Mouse (Mus musculus) lung, postnatal 36 days (tissue): ENCODE results near the gene Tbc1d8.

ENCODE experiments used
- DNase-seq: peaks from one replicate; pipeline ENCODE4 v3.0.0; 2022; ENCODE audit warnings: mixed read lengths

Gene Tbc1d8

DNA sequence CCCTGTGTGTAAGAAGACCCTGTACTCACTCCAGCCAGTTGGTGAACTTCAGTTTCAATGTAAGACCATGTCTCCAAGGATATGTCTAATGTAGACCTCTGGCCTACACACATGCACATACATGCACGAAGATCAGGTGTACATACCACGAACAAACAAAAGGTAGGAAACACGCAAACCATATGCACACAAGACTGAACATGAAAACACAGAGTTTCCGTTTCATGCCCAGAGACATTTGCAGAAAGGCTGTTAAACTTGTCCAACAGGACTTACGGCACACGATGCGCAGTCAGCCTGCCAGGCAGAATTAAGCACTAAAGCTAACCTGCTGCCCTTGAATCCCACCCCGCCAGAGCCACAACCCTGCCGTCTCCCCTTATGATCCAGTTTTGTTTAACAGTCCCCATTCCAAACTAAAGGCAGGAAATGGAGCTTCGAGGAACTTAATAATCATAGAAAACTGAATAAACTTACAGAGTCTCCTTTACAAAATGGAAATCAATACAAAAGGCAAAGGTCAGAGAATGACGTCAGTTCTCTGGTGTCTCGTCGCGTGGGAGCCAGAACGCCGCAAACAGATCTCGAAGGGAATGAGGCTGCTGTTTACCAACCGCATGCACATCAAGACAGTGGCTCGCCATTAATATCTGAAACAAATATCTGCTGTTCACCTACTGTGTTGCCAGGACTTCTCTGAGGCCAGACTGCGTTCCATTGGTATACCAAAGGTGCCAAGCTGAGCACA is 33.1 kb downstream of the Tbc1d8 start:
- no peak for DNase-seq

DNA sequence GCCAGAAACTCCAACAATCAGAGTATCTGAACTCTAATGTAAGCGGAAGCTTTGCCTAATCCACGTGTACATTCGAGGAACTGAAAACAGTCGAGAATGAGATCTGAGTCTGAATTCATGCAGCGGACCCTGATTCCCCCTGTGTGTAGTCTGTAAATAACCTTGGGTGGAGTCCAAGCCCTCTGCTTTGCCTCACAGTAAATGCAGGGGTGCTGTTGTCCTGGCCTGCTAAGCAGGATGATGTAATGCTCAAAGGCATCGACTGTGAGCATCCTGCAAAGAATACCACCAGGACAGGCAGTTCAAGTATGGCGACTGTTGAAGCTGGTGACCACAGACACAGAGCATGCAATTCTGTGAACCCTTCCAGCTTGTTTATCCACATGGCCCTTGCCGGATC is 34.8 kb downstream of the Tbc1d8 start:
- no peak for DNase-seq

DNA sequence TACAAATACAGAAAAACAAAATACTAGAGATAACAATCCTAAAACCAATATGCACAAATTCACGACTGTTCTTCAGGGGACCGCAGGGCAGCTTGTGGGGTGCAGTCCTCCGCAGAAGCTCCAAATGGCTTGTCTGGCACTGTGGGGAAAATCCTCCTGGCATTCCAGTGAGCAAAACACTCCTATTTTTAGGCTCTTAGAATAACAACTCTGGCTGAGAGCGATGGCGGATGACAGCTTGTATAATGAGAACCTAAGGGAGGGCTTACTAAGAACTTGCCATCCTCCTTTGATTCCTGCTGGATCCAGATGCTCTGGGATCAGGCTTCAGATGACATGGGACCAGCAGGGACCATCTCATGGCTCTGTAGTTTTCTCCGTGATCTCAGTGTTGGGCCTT is 36.9 kb downstream of the Tbc1d8 start:
- DNase-seq: no peak

DNA sequence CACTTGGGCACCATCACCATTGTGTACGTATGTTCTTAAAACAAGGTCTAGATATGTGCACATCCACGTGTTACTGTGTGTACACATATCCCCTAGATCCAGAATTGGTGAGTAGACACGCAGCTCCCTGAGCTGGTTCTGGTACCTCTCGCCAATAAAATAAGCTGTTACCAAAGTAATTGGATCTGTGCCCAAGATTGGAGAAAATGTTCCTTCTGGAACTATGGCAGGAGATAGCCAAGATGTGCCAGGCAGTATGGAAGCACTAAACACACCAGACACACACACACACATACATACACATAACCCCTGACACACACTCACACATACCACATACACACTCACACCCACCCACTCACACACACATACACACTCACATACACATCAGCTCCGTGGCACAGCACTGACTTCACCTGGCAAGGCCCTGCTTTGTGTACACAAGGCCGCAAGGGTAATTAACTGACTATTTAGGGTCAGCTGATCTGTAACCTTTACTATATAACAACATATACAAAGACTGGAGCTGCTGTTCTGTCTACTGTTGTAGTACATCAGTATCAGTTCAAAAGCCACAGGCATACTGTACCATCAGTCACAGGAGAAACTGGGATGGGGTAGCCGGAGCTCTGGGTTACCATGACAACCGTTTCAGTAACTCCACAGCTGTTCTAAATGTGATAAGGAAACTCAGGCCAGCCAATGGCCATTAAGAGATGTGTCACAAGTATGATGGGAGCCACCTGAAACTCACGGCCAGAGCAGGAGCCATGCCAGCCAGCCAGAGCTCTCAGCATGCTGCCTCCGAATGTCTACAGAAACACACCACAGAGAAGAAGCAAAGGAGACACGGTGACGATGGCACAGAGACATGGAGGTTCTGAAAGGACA is 38.6 kb downstream of the Tbc1d8 start:
- no peak for DNase-seq

DNA sequence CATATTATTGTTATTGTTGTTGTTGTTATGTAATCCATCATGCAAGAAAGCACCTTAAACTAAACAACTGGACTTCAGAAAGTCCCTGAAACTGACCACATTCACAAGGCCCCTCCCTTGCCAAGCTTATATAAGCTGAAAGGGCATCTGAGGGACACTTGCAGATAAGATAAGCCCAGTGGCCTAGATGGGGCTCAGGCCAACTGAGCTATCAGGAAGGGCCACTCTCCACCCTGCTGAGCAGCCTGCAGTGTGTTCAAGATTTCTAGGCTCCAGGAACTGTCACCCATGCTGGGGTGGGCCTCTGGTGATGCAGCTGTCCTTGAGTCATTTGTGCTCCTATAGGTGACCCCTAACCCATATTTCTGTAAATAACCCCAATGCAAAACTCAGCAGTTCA is 39.9 kb downstream of the Tbc1d8 start:
- DNase-seq: peak; percentile 34

DNA sequence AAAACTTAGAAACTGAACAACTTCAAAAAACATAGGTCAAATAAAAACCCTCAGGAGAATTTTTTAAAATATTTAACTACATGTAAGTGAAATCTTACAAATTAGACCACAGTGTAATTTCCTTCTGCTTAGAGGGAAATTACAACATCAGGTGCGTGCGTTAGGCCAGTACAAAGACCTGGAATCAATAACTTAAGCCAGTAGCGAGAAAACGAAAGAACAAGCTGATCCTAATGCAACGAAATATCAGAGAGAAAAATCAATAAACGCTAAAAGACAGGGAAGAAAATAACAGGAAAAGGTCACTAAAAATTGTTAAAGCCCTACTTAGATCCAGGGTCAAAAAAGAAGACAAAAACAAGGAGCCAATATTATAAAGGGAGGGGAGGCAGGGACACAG is 44.3 kb downstream of the Tbc1d8 start:
- DNase-seq: no peak

DNA sequence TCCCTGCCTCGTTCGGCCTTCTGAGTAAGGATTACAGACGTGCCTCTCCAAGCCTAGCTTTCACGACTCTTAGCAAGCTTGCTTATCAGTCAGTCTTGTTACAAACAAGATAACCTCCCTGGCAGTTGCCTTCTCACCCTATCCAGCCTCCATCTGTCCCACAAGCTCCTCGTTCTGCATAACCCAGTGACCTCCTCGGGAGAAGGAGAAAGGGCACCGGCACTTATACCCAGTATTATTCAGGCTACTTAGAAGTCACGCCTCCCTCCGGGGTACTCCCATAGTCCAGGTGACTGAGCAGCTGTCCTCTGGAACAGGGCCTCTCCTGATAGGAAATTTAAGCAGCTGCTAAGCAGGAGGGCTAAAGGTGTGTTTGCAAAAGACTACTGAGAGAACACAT is 48.5 kb downstream of the Tbc1d8 start:
- DNase-seq: no peak

DNA sequence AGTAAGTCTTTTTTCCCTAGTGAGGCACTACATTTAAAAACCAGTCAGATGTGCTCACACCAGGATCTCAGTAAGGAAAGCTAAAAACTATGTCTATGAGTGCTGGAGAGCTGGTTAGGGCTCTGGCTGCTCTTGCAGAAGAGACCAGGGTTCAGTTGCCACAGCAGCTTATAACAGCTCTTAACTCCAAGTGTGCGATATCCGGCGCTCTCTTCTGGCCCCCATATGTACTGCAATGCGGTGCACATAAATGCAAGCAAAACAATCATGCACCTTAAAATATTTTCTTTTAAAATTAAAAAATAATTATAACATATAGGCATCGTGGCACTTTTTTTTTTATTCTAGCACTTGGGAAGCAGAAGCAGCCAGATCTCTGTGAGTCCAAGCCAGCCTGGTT is 49.5 kb downstream of the Tbc1d8 start:
- no peak for DNase-seq

DNA sequence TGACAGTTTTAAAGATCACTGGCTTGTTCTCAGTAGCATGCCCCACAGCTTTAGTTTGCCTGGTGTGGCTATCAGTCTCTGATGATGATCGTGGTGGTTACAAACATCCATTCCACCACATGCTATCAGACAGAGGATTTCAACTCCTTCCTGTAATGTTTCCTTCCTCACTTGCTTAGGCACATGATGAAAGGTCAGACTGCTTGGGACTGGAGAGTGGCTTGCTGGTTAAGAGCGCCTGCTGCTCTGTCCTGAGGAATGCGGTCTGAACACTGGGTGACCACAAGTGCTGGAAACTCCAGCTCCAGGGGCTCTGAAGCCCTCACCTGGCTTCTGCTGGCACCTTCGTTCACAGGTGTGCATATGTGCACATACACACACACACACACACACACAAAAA is 50.3 kb downstream of the Tbc1d8 start:
- peak; percentile 53 for DNase-seq

DNA sequence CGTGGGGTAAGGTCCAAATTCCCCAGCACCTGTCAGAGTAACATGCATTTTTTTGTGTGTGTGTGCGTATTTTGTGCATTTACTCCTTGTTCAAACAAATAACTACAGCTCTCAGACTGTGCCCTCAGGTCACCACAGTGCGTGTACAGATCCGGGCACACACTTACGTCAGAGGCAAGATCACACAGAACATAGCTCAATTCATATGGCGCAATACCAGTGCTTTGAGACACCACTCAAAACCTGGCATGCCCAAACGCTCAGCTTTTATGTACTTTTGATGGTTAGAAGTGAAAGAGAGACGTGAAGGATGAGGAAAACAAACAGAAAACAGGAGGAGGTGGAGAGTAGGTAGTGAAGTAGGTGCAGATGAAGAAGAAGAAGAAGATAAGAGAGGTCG is 53.1 kb downstream of the Tbc1d8 start:
- DNase-seq: peak; percentile 76

DNA sequence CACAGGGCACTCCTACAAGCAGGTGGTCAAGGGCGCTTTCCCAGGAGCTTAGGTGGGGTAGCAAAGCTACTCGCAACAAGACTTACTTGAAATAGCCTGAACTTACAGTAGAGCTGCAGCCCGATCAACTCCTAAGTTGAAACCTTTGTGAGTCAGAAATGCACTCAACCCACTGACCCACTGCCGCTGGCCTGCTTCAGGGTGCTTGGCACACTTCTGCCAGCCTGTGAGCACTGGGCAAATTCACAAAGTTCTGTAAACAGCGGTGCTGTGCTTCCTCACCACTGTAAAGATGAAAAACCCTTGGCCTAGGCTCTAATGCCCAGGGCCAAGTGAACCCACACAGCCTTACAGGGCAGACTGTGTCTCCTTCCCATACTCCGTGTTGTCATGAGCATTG is 57.6 kb downstream of the Tbc1d8 start:
- DNase-seq: peak; percentile 50

DNA sequence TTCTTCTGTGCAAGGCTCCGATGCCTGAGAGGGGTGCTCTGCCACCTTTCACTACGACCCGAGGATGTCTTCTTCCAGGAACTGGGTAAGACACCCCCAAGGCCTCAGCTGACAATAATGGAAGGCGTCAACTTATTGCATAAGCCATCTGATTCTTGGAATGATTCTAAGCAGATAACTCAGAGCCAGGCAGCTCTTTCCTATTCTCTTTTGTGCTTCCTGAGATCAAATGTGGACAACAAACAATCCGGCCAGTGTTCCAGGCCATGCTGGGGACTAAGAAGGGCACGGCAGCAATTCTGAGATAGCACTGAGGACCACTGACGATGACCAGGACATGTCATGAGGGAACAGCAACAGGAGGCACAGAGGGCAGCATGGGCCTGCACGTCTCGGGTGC is 59.7 kb downstream of the Tbc1d8 start:
- DNase-seq: peak; percentile 55

DNA sequence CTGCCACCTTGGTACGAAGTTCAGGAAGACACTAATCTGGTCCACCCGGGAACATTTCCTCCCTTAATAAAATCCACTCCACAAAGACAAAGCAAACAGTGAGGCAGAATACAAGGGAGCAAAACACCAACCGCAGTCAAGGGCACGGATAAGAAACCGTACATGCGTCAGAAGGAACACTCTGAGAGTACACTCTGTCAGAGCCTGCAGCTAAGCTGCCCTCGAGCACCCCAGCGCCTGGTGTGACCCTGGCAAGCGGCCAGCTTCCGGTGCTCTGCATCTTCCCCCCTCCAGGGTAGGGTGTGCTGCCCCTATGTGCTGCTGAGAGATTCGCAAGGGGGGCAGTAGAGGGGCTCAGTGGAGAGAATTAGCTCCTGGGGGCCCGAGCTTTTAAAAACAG is 60.7 kb downstream of the Tbc1d8 start:
- peak; percentile 84 for DNase-seq

DNA sequence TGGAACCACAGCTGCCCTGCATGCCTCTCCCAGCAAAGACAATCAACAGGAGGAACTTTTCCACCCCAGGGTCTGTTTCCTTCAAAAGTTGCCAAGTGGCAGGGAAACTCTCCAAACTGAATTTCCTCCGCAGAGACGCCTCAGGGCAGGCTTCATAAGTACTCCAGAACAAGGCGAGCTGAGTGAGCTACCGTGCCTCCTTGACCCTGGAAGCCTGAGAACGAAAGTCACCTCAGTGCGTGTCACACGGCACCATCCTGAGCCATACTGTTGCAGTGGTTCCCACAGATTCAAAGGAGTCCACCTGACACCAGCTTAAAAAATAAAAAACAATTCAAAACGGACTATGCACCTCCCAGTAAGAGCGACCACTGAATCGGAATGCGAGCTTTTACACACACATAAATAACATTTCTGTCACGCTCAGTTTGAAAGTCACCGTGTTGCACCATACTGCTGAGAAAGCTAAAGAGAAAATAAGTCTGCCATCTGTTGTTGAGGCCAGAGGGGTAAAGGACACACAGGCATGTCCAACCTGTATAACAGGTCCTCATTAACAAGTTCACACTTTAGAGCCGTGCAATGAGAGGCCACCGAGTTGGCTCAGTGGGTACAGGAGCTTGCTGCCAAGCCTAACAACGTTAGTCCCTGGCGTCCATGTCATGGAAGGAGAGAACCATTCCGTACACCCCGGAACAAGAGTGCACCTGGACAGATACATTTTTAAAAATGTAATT is 68.3 kb downstream of the Tbc1d8 start:
- peak; percentile 66 for DNase-seq

DNA sequence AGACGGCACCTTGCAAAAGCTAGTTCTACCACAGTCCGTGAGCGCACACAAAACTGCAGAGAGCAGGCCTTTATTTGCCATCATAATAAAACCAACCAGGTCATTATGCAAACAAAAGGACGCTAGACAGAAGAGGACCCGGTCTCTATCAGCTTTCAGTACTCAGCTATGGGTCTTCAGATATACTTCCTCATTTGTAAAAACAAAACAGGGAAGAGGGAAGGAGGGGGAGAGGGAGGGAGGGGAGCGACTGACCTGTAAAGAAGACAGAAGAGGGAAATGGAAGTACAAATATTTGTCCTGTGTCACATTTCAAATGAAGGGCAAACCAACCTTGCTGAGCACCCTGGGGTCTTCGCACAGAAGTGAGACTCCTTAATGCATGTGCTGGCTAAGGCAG is 69.9 kb downstream of the Tbc1d8 start:
- DNase-seq: no peak

DNA sequence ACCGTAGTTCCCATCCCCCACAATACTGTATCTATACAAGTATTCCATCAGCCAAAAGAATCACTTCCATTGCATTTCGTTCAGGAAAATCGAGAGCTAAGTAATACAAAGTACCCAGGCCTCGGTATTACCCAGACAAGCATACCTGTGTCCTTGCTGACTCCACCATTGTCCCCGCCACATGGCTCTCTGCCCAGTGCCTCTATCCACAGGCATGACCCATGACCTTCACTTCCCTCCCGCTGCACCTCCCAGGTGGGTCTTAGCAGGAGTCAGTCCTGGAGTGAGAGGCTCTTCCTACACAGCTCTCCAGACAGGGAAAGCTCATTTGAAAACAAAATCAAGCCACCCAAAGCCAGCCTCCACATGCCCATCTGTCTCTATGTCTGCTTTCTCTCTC is 70.4 kb downstream of the Tbc1d8 start:
- no peak for DNase-seq

DNA sequence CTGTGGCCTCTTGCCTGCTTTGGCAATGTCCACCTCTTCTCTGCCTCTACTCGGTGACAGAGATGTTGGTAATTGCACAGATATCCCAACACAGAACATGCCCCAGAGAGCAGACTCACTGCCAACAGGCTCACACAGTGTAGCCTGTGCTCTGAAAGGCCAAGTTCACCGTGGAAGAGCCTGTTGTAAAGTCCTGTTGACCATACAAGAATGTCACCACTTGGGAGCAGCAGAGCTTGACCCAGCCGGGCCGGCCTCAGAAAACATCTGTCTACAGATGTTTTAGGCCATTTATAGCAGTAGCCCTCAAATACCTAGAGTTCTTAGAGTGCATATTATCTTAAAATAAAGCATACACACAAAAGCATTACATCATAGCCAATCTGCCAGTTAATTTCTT is 71.4 kb downstream of the Tbc1d8 start:
- no peak for DNase-seq

DNA sequence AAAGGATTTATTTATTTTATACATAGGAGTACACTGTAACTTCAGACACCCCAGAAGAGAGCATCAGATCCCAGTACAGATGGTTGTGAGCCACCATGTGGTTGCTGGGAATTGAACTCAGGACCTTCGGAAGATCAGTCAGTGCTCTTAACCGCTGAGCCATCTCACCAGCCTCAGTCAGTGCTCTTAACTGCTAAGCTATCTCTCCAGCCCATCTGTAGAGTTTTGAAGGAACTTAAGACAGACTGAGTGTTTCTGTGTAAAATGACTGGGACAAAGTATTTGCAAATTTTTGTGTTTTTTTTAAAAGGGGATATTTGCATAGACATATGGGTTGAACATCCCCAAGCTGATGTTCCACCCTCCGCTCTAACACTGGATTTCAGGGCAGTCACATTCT is 78.4 kb downstream of the Tbc1d8 start:
- no peak for DNase-seq

DNA sequence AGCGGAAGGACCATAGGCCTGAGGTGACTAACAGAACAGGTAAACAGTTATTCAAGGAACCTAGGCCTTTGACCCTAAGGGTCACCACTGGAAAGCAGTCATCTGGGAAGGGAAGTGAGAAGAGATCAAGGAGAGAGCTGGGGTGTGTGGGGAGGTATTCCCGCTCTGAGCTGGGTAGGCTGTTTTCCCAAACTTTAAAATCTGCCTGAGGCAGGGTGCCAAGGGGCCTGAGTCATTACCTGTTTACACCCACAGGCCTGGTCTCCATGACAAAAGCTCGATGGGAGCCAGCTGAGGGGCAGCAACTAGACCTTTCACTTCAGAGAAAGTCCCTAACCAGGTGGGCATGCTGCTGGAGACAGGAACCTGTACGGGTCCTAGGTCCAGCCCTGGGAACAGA is 79.3 kb downstream of the Tbc1d8 start:
- DNase-seq: no peak

DNA sequence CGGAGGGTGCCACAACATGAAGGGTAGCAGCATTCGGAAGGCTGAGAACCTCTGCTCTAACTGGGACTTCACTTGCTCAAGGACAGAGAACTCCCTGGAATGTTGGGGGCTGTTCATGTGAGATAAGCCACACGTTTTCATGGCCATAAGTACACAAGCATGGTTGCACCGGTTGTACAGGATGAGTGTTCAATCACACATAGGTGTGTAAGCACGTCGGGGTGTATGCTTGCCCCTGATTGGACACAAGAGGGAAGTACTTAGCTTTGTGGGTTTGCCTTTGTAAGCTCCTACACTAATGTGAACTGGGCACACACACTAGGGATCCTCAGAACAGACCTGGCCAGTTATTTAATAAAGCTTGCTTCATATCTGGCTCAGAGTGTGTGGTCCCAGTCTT is 80.3 kb downstream of the Tbc1d8 start:
- DNase-seq: no peak

DNA sequence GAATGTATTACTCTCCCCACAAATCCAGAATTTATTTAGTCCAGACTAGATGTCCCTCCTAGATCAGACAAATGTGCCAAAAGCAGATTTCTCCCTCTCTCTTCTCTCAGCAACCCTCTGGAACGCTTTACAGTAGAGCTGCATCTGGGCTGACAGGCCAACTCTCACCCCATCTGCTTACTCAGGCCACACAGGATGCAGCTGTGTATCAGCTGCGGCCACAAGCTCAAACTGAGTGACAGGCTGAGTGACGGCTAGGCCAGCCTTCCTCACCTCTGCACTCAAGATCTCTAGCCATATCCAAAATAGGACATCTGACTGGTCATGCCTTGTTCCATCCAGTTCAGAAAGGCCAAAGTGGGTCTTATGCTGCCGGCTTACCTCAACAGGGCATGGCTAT is 82.2 kb downstream of the Tbc1d8 start:
- DNase-seq: no peak

DNA sequence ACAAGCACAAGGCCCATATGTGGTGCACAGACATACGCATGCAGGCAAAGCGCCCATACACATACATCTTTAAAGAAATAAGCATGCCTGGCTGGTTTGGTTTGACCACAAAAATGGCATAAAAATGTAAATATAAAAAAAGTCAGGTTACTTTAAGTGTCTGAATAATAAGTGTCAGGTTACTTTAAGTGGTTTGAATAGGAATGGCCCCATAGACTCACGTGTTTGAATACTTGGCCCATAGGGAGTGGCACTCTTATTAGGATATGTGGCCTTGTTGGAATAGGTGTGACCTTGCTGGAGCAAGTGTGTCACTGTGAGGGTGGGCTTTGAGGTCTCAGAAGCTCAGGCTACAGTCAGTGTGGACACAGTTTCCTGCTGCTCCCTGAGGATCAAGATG is 83.9 kb downstream of the Tbc1d8 start:
- DNase-seq: no peak

DNA sequence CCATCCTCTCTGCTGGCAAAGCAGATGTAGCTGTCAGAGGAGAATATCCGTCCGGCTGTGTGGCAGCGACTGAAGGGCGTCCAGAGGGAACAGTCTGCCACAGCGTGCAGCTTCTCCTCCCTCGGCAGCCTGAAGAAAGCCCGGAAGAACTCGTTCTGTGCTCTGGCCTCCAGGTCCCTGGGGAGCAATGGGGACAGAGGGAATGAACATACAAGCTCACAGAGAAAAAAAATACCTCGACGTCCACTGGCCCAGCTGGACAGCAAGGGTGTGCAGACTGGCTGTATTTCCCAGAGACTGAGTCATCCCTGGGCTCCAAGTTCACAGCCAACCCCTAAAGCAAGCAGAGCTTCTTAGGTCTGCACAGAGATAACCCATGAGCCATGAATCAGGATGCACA is 84.5 kb downstream of the Tbc1d8 start:
- no peak for DNase-seq
